Comparison of ENCODE assay signal across 25 mouse cellular contexts in the genomic region with DNA sequence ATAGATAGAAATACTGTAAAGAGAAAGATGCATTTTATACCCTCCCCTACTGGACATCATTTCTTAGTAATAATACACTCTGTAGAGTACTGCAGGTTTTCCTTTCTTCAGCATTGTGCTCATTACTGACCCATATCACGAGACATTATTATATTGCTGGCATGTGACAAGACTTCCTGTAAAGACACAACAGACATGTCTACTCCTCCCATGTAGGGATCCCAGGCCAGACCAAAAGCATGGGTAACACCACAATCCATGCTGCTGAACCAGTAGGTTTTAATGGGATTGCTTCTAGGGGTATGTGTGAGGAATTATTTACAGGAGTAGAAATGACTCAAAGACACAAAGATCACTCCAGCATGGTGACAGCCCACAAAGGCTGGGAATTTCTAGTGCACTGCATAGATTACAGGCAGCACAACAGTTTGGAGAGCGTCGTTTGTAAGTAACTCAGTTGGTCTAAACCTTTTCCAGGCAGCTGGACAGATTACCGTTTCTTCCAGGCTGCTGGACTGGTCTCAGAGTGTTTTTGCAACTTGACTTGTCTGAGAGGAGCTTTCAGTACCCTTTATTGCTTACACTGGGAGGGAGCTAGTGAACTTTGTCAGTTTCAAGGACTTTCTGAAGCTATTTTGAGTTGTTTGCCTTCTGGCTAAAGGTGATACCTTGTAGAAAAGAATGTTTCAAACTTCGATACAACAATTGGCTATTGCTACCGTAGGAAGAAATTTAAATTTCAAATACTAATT.
A peak's percentile ranks its signal among the peaks of the same experiment; 100 is the strongest.
DNase-seq lines count a peak whose midpoint lies in the region; ATAC-seq lines count a peak whose summit lies in the region.
"Had no signal": no experiment of that assay in that cellular context is flagged by ENCODE, and none has a peak within 500 bp of the region (broad histone marks: within the 10 kb centered on the region; RNA-seq: fewer than 3 reads in every experiment).

No protein-coding gene starts in this region.

- no peaks in the 10 kb centered on the region for H3K4me1 ChIP-seq in intestine, embryonic 16.5 days (ENCODE audit: control insufficient read depth, insufficient read depth, low read length)
- H3K4me1 ChIP-seq: embryonic facial prominence, embryonic 12.5 days; embryonic facial prominence, embryonic 15.5 days; heart, embryonic 12.5 days; heart, embryonic 15.5 days; hindbrain, embryonic 10.5 days; hindbrain, embryonic 13.5 days had no signal

- H3K4me2 ChIP-seq in intestine, embryonic 16.5 days (ENCODE audit: low read depth, low read length): no peak overlapping the region
- H3K4me2 ChIP-seq: embryonic facial prominence, embryonic 12.5 days; embryonic facial prominence, embryonic 15.5 days; heart, embryonic 12.5 days; heart, embryonic 15.5 days; hindbrain, embryonic 13.5 days had no signal

- ATAC-seq in intestine, embryonic 16.5 days: peak; percentile 86
- ATAC-seq: CD4-positive, CD25-positive, alpha-beta regulatory T cell, adult 4 months; forebrain, embryonic 14.5 days; forebrain, postnatal 0 days; hindbrain, embryonic 16.5 days had no signal

- H3K9me3 ChIP-seq in intestine, embryonic 16.5 days (ENCODE audit: control insufficient read depth, low read length): no peaks in the 10 kb centered on the region
- H3K9me3 ChIP-seq: embryonic facial prominence, embryonic 12.5 days; embryonic facial prominence, embryonic 15.5 days; heart, embryonic 12.5 days; heart, embryonic 15.5 days; hindbrain, embryonic 10.5 days; hindbrain, embryonic 13.5 days had no signal

- 72% methylated on average over 6 of the region's 6 CpGs for WGBS in intestine, embryonic 16.5 days

- H3K36me3 ChIP-seq in intestine, embryonic 16.5 days (ENCODE audit: control insufficient read depth, insufficient read depth, low read length): no peaks in the 10 kb centered on the region
- H3K36me3 ChIP-seq: embryonic facial prominence, embryonic 12.5 days; embryonic facial prominence, embryonic 15.5 days; heart, embryonic 12.5 days; heart, embryonic 15.5 days; hindbrain, embryonic 10.5 days; hindbrain, embryonic 13.5 days had no signal

- 0 out of 2 replicates have a peak overlapping the region, but pooled peaks have one; percentile 5 for H3K27ac ChIP-seq in intestine, embryonic 16.5 days (ENCODE audit: low read length)
- H3K27ac ChIP-seq: embryonic facial prominence, embryonic 12.5 days; embryonic facial prominence, embryonic 15.5 days; heart, embryonic 15.5 days; hindbrain, embryonic 10.5 days; hindbrain, embryonic 13.5 days had no signal

- DNase-seq in kidney, adult 9 months: peak; percentile 3
- DNase-seq in kidney, adult 18-20 months: no peak
- peak; percentile 7 for DNase-seq in lung, postnatal 36 days
- no peak for DNase-seq in lung, postnatal 14 days
- no peak for DNase-seq in frontal cortex, postnatal 25 days (ENCODE audit: low spot score in 2 of 2)
- DNase-seq: adrenal gland, adult 2 months; adrenal gland, postnatal 36 days; cerebellum, adult 18-20 months; cerebellum, adult 9-10 months; cerebellum, postnatal 14 days; forebrain, postnatal 0 days; gastrocnemius, postnatal 25 days; heart, adult 18-20 months; heart, postnatal 10 days; heart, postnatal 36 days had no signal

- H3K4me3 ChIP-seq in intestine, embryonic 16.5 days (ENCODE audit: low read length): no peak overlapping the region
- H3K4me3 ChIP-seq: embryonic facial prominence, embryonic 12.5 days; embryonic facial prominence, embryonic 15.5 days; heart, embryonic 12.5 days; heart, embryonic 15.5 days; hindbrain, embryonic 10.5 days; hindbrain, embryonic 13.5 days had no signal

- H3K27me3 ChIP-seq in intestine, embryonic 16.5 days (replicated peaks; ENCODE audit: control insufficient read depth, insufficient read depth, low read length): no peaks in the 10 kb centered on the region
- H3K27me3 ChIP-seq: embryonic facial prominence, embryonic 12.5 days; embryonic facial prominence, embryonic 15.5 days; heart, embryonic 12.5 days; heart, embryonic 15.5 days; hindbrain, embryonic 13.5 days had no signal

- no peak overlapping the region for H3K9ac ChIP-seq in intestine, embryonic 16.5 days (ENCODE audit: low read depth, low read length)
- H3K9ac ChIP-seq: embryonic facial prominence, embryonic 12.5 days; embryonic facial prominence, embryonic 15.5 days; forebrain, postnatal 0 days; heart, embryonic 12.5 days; heart, embryonic 15.5 days; hindbrain, embryonic 13.5 days had no signal

Comparison
In these comparisons a context has a peak if more than half of its experiments do, and no peak if none do; other contexts are left out.
1. DNase-seq: peak in kidney, adult 9 months (single experiment) and lung, postnatal 36 days (single experiment); none in kidney, adult 18-20 months (single experiment), lung, postnatal 14 days (single experiment) and frontal cortex, postnatal 25 days (0 of 2).